Mouse (Mus musculus) olfactory bulb, adult 2 months (tissue): ENCODE results near the gene Atg4c.

Source experiments
- CTCF ChIP-seq: fragments of 200-500 bp; IDR thresholded peaks from 2 replicates; pipeline ENCODE4 v1.5.1; 2012; ENCODE audit warnings: low read depth, mild to moderate bottlenecking, low read length, moderate library complexity; ENCODE audit not compliant: insufficient read depth
- POLR2A ChIP-seq: fragments of 200-500 bp; IDR thresholded peaks from 2 replicates; pipeline ENCODE4 v1.6.1; 2012; ENCODE audit warnings: mild to moderate bottlenecking, low read depth, low read length, moderate library complexity; ENCODE audit not compliant: insufficient read depth

DNA sequence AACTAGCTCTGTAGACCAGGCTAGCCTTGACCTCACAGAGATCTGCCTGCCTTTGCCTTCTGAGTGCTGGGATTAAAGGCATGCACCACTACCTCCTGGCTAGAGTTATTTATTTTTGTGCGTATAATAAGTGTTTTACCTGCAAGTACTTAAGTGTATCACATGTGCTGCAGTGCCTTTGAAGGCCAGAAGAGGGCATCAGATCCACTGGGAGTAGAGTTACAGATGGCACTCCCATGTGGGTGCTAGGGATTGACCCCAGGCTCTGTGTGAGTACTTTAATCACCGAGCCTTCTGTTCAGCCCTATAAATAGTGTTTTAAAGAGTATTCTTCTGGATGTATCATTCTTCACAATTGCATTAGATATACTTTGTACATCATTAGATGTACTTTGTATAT lies 44.6 kb downstream of the Atg4c start:
- TF ChIP-seq CTCF: no peak
- no peak for TF ChIP-seq POLR2A
